Mouse (Mus musculus) liver, adult 2 months (tissue): Measurements from ENCODE around the gene Mup10. TPM values are rescaled to one million over a fixed set of nuclear protein-coding genes. Genes with fewer than 3 reads are reported as not detected.
"Not testable (repeated sequence)": the region's sequence is repeated elsewhere in the genome, so short reads cannot be mapped to it uniquely, and the experiment has no call there.

Experiments used
- DNase-seq: peaks from one replicate; pipeline ENCODE4 v3.0.0-alpha.2; 2011; ENCODE audit warnings: low read depth, low spot score; ENCODE audit errors: extremely low read depth
- H3K27ac ChIP-seq: fragments of 200-500 bp; replicated peaks from 2 replicates; pipeline ENCODE4 v1.5.1; 2012; ENCODE audit warnings: low read depth, mild to moderate bottlenecking, control low read depth, inconsistent platforms, low read length; ENCODE audit not compliant: insufficient read depth
- H3K27me3 ChIP-seq: fragments of 200-500 bp; 2 replicates; pipeline ENCODE4 v1.6.1; 2012; ENCODE audit warnings: mild to moderate bottlenecking, moderate library complexity, low read length, inconsistent platforms; ENCODE audit not compliant: control insufficient read depth, insufficient read depth
- H3K36me3 ChIP-seq: fragments of 200-500 bp; 2 replicates; pipeline ENCODE4 v1.6.1; 2012; ENCODE audit warnings: low read length, inconsistent platforms; ENCODE audit not compliant: control insufficient read depth, insufficient read depth
- H3K4me1 ChIP-seq: fragments of 200-500 bp; 2 replicates; pipeline ENCODE4 v1.6.1; 2011; ENCODE audit warnings: low read length; ENCODE audit not compliant: control insufficient read depth, insufficient read depth
- H3K4me3 ChIP-seq: fragments of 200-500 bp; 2 replicates; pipeline ENCODE4 v1.5.1; 2011; ENCODE audit warnings: low read depth, mild to moderate bottlenecking, control low read depth, low read length, moderate library complexity; ENCODE audit not compliant: insufficient read depth
- H3K79me2 ChIP-seq: fragments of 200-500 bp; 2 replicates; pipeline ENCODE4 v1.6.1; 2012; ENCODE audit warnings: inconsistent platforms, mild to moderate bottlenecking, low read length, moderate library complexity; ENCODE audit not compliant: control insufficient read depth, insufficient read depth
- H3K9ac ChIP-seq: fragments of 200-500 bp; 2 replicates; pipeline ENCODE4 v1.6.1; 2012; ENCODE audit warnings: low read depth, mild to moderate bottlenecking, control low read depth, inconsistent platforms, low read length
- WGBS: fragments of 180-500 bp; shearing (Covaris S2); methylation state at CpG from one replicate; pipeline ENCODE4 v1.1.7; 2018; 5-methylcytosine and 5-hydroxymethylcytosine counted together
- polyA plus RNA-seq: library from polyadenylated mRNA; depleted of rRNA; stranded (reverse); fragments of >200 nt; gene quantifications from 2 replicates; pipeline ENCODE4 v1.2.3, GENCODE M21; 2012; rRNA removed
- total RNA-seq: library from RNA; depleted of rRNA; stranded (reverse); fragments of >200 nt; gene quantifications from 2 replicates; pipeline ENCODE4 v1.2.3, GENCODE M21; 2014; rRNA removed

The Mup10 gene
- total RNA-seq (15.4 and 53.2 TPM in 2 replicates), polyA plus RNA-seq (9.1 and 16.5 TPM in 2 replicates)

DNA sequence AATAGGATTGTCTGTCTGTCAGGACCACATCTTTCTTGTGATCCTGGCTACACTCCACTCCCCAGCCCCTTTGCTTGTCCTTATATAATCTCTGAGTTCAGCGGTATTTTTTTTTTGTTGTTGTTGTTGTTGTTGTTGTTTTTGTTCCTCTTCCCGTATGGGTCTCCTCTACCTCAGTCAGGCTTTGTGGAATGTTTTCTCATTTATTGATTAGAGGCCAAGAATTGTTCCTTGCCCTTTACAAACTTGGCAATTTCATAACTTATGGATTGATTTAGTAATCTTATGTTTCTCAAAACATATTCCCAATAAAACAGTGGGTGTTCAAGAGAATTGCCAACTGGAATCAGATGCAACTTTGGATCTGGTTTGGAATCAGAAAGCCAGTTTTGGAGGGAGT is at the start of gene Mup10:
TSS of gene Mup10 (minus strand) at position 101 of the 400 bp plus-strand sequence.
- H3K4me1 ChIP-seq, H3K9ac ChIP-seq, H3K27me3 ChIP-seq, H3K4me3 ChIP-seq, H3K36me3 ChIP-seq, H3K27ac ChIP-seq, H3K79me2 ChIP-seq: not testable (repeated sequence)
- WGBS = 59% methylated on average over 2 of the region's 2 CpGs
- DNase-seq = peak; percentile 40

Other genes starting within 250 kb of the Mup10 start
- gene Mup9, start 160.2 kb downstream of the Mup10 start, total RNA-seq = 0.27 and 16.0 TPM in 2 replicates
- gene Mup9, start 160.2 kb downstream of the Mup10 start, polyA plus RNA-seq = 2.1 and 41.8 TPM in 2 replicates
- 1.0 and 2.9 TPM in 2 replicates for gene Mup1, start 80.2 kb downstream of the Mup10 start, total RNA-seq
- gene Mup1, start 80.2 kb downstream of the Mup10 start, polyA plus RNA-seq = 1.8 and 54.2 TPM in 2 replicates
- 111 and 302 TPM in 2 replicates for gene Mup11, start 80.2 kb upstream of the Mup10 start, total RNA-seq
- gene Mup11, start 80.2 kb upstream of the Mup10 start, polyA plus RNA-seq = 16.4 and 99.2 TPM in 2 replicates
- gene Mup12, start 159.1 kb upstream of the Mup10 start, total RNA-seq = 0.81 and 6.0 TPM in 2 replicates
- gene Mup12, start 159.1 kb upstream of the Mup10 start, polyA plus RNA-seq = 0.92 and 1.1 TPM in 2 replicates
- 1,000 and 4,608 TPM in 2 replicates for gene Mup22, start 239.3 kb upstream of the Mup10 start, total RNA-seq
- gene Mup22, start 239.3 kb upstream of the Mup10 start, polyA plus RNA-seq = 355 and 465 TPM in 2 replicates